Mouse (Mus musculus) neural tube, embryonic 11.5 days (tissue): Measurements from ENCODE around the gene Agbl2. TPM values are rescaled to one million over a fixed set of nuclear protein-coding genes. Genes with fewer than 3 reads are reported as not detected.

Experiments used
- ATAC-seq: fragments of 200-750 bp; cut with Nextera tagmentation; 2 replicates; pipeline ENCODE4 v1.8.0; 2017; ENCODE audit warnings: moderate number of reproducible peaks, mild to moderate bottlenecking, moderate TSS enrichment, moderate library complexity; ENCODE audit not compliant: insufficient read depth, low FRiP score, low TSS enrichment
- DNase-seq: peaks from one replicate; pipeline ENCODE4 v3.0.0-alpha.2; 2015; ENCODE audit warnings: low spot score
- H3K27ac ChIP-seq: fragments of 300-500 bp; sonication (generic); 2 replicates; pipeline ENCODE4 v1.5.1; 2014; ENCODE audit warnings: low read depth, mild to moderate bottlenecking, low read length
- H3K27me3 ChIP-seq: fragments of 300-500 bp; sonication (generic); 2 replicates; pipeline ENCODE4 v1.6.1; 2014; ENCODE audit warnings: mild to moderate bottlenecking, low read length, mixed read lengths; ENCODE audit not compliant: control insufficient read depth, insufficient read depth
- H3K36me3 ChIP-seq: fragments of 300-500 bp; sonication (generic); 2 replicates; pipeline ENCODE4 v1.6.1; 2014; ENCODE audit warnings: mild to moderate bottlenecking, low read length, moderate library complexity, mixed read lengths; ENCODE audit not compliant: control insufficient read depth, insufficient read depth
- H3K4me1 ChIP-seq: fragments of 300-500 bp; sonication (generic); 2 replicates; pipeline ENCODE4 v1.6.1; 2014; ENCODE audit warnings: low read length, mixed read lengths; ENCODE audit not compliant: control insufficient read depth, insufficient read depth
- H3K4me2 ChIP-seq: fragments of 300-500 bp; sonication (generic); 2 replicates; pipeline ENCODE4 v1.6.1; 2014; ENCODE audit warnings: low read depth, mild to moderate bottlenecking, moderate library complexity
- H3K4me3 ChIP-seq: fragments of 300-500 bp; sonication (generic); 2 replicates; pipeline ENCODE4 v1.5.1; 2014; ENCODE audit warnings: low read depth, low read length
- H3K9ac ChIP-seq: fragments of 300-500 bp; sonication (generic); 2 replicates; pipeline ENCODE4 v1.6.1; 2014; ENCODE audit warnings: mild to moderate bottlenecking, low read length
- H3K9me3 ChIP-seq: fragments of 300-500 bp; sonication (generic); 2 replicates; pipeline ENCODE4 v1.6.1; 2016; ENCODE audit warnings: low read length; ENCODE audit not compliant: control insufficient read depth
- whole genome bisulfite sequencing: fragments of 180-500 bp; shearing (Covaris S2); extraction: QIAGEN DNeasy Blood & Tissue Kit; methylation state at CpG from one replicate; pipeline ENCODE4 v1.1.7; 2014; 5-methylcytosine and 5-hydroxymethylcytosine counted together
- polyA plus RNA-seq: library from polyadenylated mRNA; unstranded; fragments of >200 nt; fragmentation: Nextera tagmentation; extraction: Ambion mirVana; gene quantifications from 2 replicates; pipeline ENCODE4 v1.2.1, GENCODE M21; 2014

The Agbl2 gene
- polyA plus RNA-seq, 1 experiment from 2014 or later, result 0.37 TPM

- H3K4me2 ChIP-seq, result no peak overlapping the region
- 65% methylated on average over 8 of the region's 8 CpGs for WGBS
- no peaks in the 10 kb centered on the region for H3K27me3 ChIP-seq
- H3K9me3 ChIP-seq, result no peaks in the 10 kb centered on the region
- DNase-seq, result no peak
- no peaks in the 10 kb centered on the region for H3K4me1 ChIP-seq
- H3K4me3 ChIP-seq, result no peak overlapping the region
- H3K9ac ChIP-seq, result no peak overlapping the region
- no peak for ATAC-seq
- H3K27ac ChIP-seq, result no peak overlapping the region
- no peaks in the 10 kb centered on the region for H3K36me3 ChIP-seq
Measured at GRCm38 (mm10) chr2:90871180-90871961, 88.8 kb downstream of the Agbl2 start.

GRCm38 (mm10) chr2:90874025-90874424, 91.5 kb downstream of the Agbl2 start:
- no peak for DNase-seq
- WGBS, result 86% methylated on average over 1 of the region's 1 CpGs
- no peaks in the 10 kb centered on the region for H3K27me3 ChIP-seq
- H3K9ac ChIP-seq, result no peak overlapping the region
- no peak for ATAC-seq
- H3K27ac ChIP-seq, result no peak overlapping the region
- no peaks in the 10 kb centered on the region for H3K36me3 ChIP-seq
- no peak overlapping the region for H3K4me2 ChIP-seq
- H3K4me3 ChIP-seq, result no peak overlapping the region
- H3K9me3 ChIP-seq, result no peaks in the 10 kb centered on the region
- no peaks in the 10 kb centered on the region for H3K4me1 ChIP-seq

DNA sequence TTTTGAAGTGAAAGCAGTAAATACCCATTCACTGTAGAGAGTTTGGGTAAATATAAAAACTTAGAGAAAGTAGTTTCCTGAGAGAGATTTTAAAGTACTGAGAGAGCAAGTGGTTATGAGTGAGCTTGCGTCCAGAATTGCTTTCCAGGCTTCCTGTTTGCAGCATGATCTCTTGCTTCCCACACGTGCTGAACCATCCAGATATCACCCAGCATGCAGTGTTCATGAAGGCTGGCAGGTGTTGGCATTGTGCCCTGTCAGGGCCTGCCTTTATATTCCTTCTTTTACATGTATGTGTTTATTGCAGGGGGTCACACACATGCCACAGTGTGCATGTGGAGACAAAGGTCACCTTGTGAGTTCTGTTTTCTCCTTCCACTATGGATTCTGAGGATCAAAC, 92.7 kb downstream of the Agbl2 start:
- 84% methylated on average over 2 of the region's 2 CpGs for WGBS

GRCm38 (mm10) chr2:90877584-90878259, 95.2 kb downstream of the Agbl2 start:
- H3K27me3 ChIP-seq, result peaks cover 4% of the 10 kb centered on the region; the same call in 1 of the 2 replicates
- no peak overlapping the region for H3K4me2 ChIP-seq
- H3K36me3 ChIP-seq, result no peaks in the 10 kb centered on the region
- 63% methylated on average over 5 of the region's 5 CpGs for WGBS
- no peak overlapping the region for H3K9ac ChIP-seq
- H3K27ac ChIP-seq, result no peak overlapping the region
- no peak overlapping the region for H3K4me3 ChIP-seq
- no peaks in the 10 kb centered on the region for H3K9me3 ChIP-seq
- H3K4me1 ChIP-seq, result no peaks in the 10 kb centered on the region
- no peak for DNase-seq
- ATAC-seq, result no peak

More for the DNA sequence above, 92.7 kb downstream of the Agbl2 start:
- peaks cover 3% of the 10 kb centered on the region; the same call in 1 of the 2 replicates for H3K27me3 ChIP-seq
- no peak overlapping the region for H3K4me3 ChIP-seq
- no peak overlapping the region for H3K4me2 ChIP-seq
- H3K9me3 ChIP-seq, result no peaks in the 10 kb centered on the region
- H3K4me1 ChIP-seq, result no peaks in the 10 kb centered on the region
- no peak overlapping the region for H3K27ac ChIP-seq
- H3K9ac ChIP-seq, result no peak overlapping the region
- ATAC-seq, result no peak
- no peaks in the 10 kb centered on the region for H3K36me3 ChIP-seq
- DNase-seq, result no peak

GRCm38 (mm10) chr2:90879419-90879818, 96.9 kb downstream of the Agbl2 start:
- H3K9ac ChIP-seq, result no peak overlapping the region
- no peaks in the 10 kb centered on the region for H3K4me1 ChIP-seq
- H3K4me2 ChIP-seq, result no peak overlapping the region
- DNase-seq, result no peak
- H3K27ac ChIP-seq, result no peak overlapping the region
- H3K27me3 ChIP-seq, result peaks cover 4% of the 10 kb centered on the region; the same call in 1 of the 2 replicates
- no peak for ATAC-seq
- H3K36me3 ChIP-seq, result no peaks in the 10 kb centered on the region
- no peaks in the 10 kb centered on the region for H3K9me3 ChIP-seq
- no peak overlapping the region for H3K4me3 ChIP-seq

DNA sequence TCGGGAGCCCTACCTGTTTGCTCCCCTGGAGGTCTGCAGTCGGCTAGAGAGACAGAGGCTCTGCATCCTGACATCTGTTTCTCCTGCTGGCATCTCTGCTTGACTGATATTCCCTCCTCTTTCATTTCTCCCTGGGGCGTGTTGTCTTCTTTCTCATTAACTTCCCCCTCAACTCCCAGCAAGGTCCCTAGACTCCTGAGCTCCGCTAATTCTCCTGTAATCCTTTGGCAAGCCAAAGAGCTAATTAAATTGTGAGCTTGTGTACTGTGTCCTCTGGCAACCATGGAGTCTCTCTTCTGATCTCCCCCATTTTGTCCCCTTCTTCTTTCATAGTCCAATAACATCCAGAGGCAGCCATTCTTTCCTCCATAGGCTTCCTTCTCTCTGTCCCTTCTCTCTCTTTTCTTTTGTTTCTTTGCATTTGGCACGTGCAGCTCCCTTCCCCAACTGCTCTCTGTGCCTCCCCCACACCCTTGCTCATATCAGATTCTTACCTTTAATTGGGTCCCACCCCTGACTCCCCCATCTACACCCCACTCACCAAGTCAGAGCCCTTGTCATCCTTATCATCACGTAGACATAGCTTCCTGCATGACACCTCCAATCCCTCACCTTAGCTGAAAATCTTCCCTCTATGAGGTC, 97.7 kb downstream of the Agbl2 start:
- H3K27ac ChIP-seq, result no peak overlapping the region
- peaks cover 4% of the 10 kb centered on the region for H3K27me3 ChIP-seq
- no peaks in the 10 kb centered on the region for H3K9me3 ChIP-seq
- H3K9ac ChIP-seq, result no peak overlapping the region
- no peak overlapping the region for H3K4me2 ChIP-seq
- ATAC-seq, result no peak
- H3K36me3 ChIP-seq, result no peaks in the 10 kb centered on the region
- WGBS, result 43% methylated on average over 6 of the region's 6 CpGs
- no peaks in the 10 kb centered on the region for H3K4me1 ChIP-seq
- no peak overlapping the region for H3K4me3 ChIP-seq
- no peak for DNase-seq

- 86% methylated on average over 2 of the region's 2 CpGs for WGBS
- Histone ChIP-seq H3K9me3 (no peaks in the 10 kb centered on the region), H3K27ac (no peak overlapping the region), H3K36me3 (no peaks in the 10 kb centered on the region), H3K4me1 (0 out of 2 replicates have a peak, but pooled peaks cover 3% of the 10 kb centered on the region), H3K4me3 (no peak overlapping the region), H3K27me3 (peaks cover 14% of the 10 kb centered on the region), H3K9ac (no peak overlapping the region), H3K4me2 (no peak overlapping the region)
- DNase-seq (no peak), ATAC-seq (no peak)
Measured at GRCm38 (mm10) chr2:90881824-90882223, 99.3 kb downstream of the Agbl2 start.
